Mouse (Mus musculus) thymus, postnatal 14 days (tissue): ENCODE measurements around the gene Gm21762.
A peak's percentile ranks its signal among the peaks of the same experiment; 100 is the strongest.
"Not testable (repeated sequence)": the region's sequence is repeated elsewhere in the genome, so short reads cannot be mapped to it uniquely, and the experiment has no call there.

ENCODE experiments used
- DNase-seq: peaks from one replicate; pipeline ENCODE4 v3.0.0; 2021

Gene Gm21762

DNA sequence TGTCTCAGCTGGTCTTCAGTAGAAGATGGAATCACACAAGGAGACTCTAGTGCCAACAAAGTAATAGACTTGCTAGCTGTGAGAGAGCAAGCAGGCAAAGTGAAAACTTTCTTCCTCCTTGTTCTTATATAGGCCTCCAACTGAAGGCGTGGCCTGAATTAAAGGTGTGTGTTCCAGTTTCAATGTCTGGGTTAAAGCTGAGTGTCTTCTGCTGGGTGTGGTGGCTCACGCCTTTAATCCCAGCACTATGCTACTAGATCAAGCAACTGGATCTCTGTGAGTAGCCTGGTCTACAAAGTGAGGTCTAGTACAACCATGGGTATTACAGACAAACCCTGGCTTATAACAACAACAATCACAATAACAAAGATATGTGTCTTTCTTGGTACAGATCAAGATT is at the start of gene Gm21762:
Gene Gm21762 (minus strand): TSS at position 101 of the 400 bp plus-strand sequence.
- DNase-seq, result not testable (repeated sequence)

DNA sequence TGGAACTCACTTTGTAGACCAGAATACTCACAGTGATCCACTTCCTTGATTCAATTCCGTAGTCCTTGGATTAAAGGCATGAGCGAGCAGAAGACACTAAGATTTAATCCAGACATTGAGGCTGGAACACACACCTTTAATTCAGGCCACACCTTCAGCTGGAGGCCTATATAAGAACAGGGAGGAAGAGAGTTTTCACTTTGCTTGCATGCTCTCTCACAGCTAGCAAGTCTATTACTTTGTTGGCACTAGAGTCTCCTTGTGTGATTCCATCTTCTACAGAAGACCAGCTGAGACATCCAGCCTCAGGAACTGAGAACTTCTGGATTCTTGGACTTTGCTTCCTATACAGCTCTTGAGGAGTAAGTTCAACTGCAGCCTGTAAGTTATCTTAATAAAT is 47.1 kb upstream of the Gm21762 start, which contains the start of gene AF067061:
Gene AF067061 (plus strand): TSS at position 245 of the 400 bp plus-strand sequence.
- DNase-seq, result not testable (repeated sequence)

DNA sequence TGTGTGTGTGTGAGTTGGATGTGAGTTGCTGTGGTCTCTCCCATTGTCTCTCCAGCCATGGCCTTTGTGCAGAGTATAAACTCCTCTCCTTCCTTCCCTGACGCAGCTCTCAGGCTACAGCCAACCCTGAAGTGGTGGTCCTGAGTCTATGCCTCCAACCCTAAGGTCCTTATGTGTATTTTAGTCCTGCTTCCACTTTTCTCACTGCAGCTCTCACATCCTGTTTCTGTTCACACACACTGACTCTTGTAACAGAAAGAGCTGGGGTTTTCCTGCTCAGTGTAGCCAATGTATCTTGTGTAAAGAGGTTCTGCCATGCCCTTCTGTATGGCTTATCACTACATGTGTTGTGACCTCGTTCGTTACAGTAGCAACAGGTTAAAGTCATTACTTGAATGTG is 44.0 kb upstream of the Gm21762 start:
- not testable (repeated sequence) for DNase-seq

DNA sequence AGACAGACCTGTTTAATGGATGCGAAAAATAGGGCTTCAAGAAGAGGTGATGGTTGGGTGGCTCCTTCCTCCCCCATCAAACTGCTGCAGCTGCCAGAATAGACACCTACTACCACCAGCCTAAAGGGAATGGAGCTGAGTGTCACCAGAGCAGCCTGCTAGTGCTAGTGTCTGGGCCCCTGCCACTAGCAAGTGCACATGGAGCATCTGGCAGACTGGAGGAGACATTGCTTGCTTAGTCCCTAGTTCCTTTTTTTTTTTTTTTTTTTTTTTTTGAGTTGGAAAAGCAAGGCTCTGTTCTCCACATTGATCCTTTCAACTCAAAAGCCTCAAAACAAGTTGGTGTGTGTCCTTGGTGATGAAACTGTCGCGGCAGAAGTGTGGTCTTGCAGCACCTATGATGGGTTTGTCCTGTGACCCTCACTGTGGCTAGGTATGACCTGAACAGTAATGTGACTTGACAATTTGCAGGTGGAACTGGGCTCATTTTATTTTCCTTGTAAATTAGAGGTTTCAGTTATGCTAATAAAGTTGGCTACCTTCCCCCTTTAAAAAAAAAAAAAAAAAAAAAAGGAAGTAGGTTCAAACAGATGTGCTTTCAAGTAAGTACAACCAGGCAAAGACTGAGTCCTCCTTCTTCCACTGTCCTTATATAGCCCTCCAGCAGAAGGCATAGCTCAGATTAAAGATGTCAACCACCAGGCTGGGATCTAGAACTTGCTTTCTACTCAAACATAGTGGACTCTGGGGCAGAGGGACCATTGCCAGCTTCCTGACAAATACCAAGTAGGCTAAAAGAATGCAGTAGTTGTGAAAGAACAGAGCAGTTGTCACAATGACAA is 43.3 kb upstream of the Gm21762 start:
- not testable (repeated sequence) for DNase-seq

DNA sequence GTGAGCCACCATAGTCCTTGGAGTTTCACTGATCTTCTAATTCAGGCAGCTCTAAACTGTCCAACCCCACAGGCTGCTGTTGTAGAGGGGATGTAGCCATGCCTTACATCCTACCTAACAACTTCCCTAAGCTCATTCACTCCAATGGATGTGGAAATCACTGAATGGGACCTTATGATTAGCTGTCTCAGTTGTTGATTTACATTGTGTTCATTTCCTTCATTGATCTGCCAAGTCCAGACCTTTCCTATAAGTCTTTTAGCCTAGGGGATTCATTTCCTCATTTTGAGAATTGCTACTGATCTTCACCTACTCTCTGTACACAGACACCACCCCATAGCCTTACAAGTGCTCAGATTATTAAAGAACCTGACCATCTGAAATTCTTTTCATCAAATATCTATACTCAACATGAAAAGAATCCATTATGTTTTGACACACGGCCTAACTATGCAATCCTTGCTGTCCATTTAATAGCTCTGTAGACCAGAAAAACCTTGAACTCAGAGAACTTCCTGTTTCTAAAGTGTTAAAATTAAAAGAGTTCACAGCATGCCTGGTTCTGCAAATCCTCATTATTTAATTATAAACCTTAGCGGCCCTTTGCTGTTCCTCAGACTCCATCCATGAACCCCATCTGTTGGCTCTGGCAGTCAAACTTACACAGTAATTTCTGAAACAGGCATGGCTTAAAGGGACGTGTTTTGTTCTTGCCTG is 35.6 kb upstream of the Gm21762 start:
- DNase-seq, result not testable (repeated sequence)

DNA sequence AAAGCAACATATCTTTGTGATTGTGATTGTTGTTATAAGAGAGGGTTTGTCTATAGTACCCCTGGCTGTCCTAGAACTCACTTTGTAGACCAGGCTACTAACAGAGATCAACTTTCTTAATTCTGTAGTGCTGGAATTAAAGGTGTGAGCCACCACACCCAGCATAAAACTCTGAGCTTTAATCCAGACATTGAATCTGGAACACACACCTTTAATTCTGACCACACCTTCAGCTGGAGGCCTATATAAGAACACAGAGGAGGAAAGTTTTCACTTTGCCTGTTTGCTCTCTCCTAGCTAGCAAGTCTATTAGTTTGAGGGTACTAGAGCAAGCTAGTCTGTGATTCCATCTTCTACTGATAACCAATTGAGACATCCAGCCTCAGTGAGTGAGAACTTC is 23.1 kb upstream of the Gm21762 start, which contains the start of gene Gm21731:
Gene Gm21731 (plus strand): TSS at position 301 of the 400 bp plus-strand sequence.
- not testable (repeated sequence) for DNase-seq

DNA sequence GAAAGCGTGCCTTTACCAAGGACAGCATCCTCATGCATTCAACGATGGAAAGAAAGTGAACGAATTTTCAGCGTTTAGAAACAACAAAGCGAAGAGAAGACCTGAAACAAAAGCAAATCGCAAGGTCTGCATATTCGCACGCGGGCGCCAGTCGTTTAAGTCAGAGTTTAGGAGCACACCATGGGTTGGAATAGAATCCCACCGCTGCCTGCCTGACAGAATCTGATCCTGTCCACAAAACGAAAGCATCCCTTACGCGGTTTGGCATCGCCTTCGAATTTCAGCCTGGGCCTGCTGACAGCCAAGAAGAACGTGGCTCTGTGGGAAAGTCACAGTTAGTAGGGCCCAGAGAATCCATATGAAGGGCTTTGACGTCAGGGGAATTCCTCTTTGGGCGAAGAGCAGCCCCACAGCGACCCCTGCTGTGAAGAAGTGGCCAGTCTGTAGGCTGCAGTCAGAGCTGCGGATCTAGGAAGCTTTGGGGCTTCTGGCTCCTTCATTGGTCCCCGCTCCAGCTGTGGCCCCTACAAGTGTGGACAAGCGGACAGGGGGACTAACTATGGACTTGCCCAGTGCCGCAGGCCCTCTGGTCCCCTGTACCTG is 16.8 kb upstream of the Gm21762 start:
- DNase-seq, result peak; percentile 3

DNA sequence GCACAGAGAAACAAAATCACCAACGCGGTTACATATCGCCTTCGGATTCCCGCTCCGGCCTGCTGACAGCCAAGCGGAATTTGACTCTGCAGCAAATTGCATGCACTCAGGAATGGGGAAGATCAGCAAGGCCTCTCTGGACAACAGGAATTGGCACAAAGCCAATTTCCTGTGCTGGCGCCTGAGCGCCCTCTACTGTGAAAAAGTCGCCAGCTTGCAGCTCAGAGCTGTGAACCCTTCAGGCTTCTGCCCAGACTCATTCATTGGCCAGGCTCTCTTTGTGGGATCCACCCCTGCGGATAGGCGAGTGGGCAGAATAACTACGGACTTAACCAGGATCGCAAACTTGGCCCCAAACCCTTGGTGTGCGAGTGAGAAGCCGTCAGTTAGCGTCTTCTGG is 16.1 kb upstream of the Gm21762 start:
- not testable (repeated sequence) for DNase-seq

DNA sequence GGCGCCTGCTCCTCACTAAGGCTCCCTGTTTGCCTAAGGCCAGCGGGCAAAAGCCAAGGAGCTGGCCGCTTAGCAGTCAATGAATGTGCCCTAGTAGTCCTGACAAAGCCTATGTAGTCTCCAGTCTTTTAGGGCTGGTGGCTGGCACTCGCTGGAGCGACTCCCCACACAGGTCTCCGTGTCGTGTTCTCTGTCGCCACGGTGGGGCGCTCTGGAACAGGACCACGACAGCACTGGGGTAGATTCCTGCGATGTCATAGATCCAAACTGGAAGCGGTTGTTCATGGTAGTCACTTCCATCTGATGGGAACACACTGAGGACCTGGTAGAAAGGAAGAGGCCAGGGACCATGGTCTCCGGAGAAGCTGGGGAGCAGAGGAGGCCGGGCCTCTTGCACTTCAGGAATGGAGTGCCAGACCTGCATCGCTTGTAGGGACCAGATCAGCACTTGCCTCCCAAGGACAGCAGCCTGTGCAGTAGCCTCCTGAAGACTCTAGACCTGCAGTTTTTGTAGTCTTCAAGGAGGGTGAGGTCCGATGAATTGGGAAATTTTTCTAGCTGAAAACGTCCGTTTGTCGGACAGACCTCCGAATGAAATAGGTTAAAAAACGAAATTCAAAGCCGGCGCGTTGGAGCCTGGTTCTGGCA is 7.4 kb upstream of the Gm21762 start:
- DNase-seq, result not testable (repeated sequence)

DNA sequence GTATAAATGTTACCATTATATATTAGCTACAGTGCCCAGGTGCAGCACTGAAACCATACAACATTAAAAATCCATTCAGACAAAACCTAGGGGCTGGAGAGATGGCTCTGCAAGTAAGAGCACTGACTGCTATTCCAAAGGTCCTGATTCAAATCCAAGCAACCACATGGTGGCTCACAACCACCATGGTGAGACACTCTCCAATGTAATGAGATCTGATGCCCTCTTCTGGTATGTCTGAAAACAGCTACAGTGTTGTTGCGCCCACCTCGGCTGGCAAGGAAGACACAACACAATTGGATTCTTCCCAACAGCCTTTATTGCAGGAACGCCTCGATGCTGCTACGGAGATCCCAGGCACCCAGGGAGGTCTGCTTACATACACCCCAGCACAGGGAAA is 5.2 kb upstream of the Gm21762 start:
- peak; percentile 5 for DNase-seq

DNA sequence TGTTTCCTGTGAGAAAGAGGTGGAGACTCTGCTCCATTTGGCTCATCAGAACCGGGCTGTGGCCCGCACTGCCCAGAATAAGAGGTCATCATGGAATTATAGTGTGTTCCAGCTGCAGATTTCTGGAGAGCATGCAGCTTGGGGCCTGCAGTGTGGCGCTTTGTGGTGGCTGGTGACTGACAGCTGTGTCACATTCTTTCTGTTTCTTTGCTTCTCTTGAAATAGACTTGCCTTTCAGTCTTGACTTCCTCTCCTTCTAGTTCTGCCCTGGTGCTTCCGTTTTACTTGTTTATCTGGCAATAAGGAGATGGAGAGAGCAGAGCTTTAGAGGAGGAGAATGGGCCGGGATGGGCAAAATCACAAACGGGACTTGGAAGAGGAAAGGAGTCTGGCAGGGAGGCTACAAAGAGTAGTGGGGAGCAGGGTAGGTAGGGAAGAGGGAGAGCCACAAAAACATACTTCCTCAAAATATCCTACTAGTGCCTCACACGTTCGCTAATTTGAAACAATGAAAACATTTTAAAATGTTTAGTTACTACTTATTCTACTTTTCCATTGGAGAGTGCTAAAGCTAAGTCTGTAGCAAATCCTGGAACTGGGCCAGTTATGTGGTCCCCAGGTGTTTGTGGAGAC is 19.4 kb downstream of the Gm21762 start:
- not testable (repeated sequence) for DNase-seq

DNA sequence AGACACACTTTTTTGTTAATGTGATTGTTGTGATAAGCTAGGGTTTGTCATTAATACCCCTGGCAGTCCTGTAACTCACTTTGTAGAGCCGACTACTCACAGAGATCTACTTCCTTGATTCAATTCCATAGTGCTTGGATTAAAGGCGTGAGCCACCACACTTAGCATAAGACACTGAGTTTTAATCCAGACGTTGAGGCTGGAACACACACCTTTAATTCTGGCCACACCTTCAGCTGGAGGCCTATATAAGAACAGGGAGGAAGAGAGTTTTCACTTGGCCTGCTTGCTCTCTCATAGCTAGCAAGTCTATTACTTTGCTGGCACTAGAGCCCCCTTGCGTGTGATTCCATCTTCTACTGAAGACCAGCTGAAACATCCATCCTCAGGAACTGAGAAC is 43.6 kb downstream of the Gm21762 start, which contains the start of gene Gm21818:
Gene Gm21818 (plus strand): TSS at position 301 of the 400 bp plus-strand sequence.
- not testable (repeated sequence) for DNase-seq

DNA sequence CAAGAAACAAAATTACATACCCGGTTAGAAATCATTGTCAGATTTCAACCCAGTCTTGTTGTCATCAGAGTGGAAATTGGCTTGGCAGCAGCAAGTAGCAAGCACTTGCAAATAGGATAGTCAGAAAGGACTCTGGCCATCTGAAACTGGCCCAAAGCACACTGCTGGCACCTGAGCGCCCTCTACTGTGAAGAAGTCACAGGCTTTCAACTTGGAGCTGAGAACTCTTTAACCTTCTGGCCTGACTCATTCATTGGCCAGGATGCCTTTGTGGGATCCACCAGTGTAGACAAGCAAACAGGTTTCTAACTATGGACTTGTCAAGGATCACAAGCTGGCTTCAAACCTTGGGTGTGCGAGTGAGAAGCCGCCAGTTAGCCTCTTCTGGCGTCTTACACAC is 47.4 kb downstream of the Gm21762 start:
- not testable (repeated sequence) for DNase-seq
